Mouse (Mus musculus) stomach, embryonic 14.5 days (tissue): ENCODE data around the gene Gm11060. TPM values are rescaled to one million over a fixed set of nuclear protein-coding genes. Genes with fewer than 3 reads are reported as not detected.

Experiments
- ATAC-seq: fragments of 200-750 bp; cut with Nextera tagmentation; 2 replicates; pipeline ENCODE4 v1.8.0; 2017; ENCODE audit warnings: low read depth, moderate TSS enrichment; ENCODE audit not compliant: insufficient number of reproducible peaks, insufficient read depth, low FRiP score
- H3K27ac ChIP-seq: fragments of 300-500 bp; sonication (generic); 2 replicates; pipeline ENCODE4 v1.5.1; 2014; ENCODE audit warnings: mild to moderate bottlenecking, low read length, moderate library complexity, mixed read lengths
- H3K27me3 ChIP-seq: fragments of 300-500 bp; sonication (generic); 2 replicates; pipeline ENCODE4 v1.6.1; 2014; ENCODE audit warnings: low read length, control low read depth, mixed read lengths; ENCODE audit not compliant: control insufficient read depth, insufficient read depth
- H3K36me3 ChIP-seq: fragments of 300-500 bp; sonication (generic); 2 replicates; pipeline ENCODE4 v1.6.1; 2014; ENCODE audit warnings: mild to moderate bottlenecking, control low read depth, low read length, moderate library complexity, mixed read lengths; ENCODE audit not compliant: control insufficient read depth, insufficient read depth
- H3K4me1 ChIP-seq: fragments of 300-500 bp; sonication (generic); 2 replicates; pipeline ENCODE4 v1.6.1; 2014; ENCODE audit warnings: low read length, control low read depth, mixed read lengths; ENCODE audit not compliant: control insufficient read depth, insufficient read depth
- H3K4me2 ChIP-seq: fragments of 300-500 bp; sonication (generic); replicated peaks from 2 replicates; pipeline ENCODE4 v1.6.1; 2014; ENCODE audit warnings: low read depth, low read length, control low read depth
- H3K4me3 ChIP-seq: fragments of 300-500 bp; sonication (generic); 2 replicates; pipeline ENCODE4 v1.5.1; 2014; ENCODE audit warnings: low read depth, low read length, control low read depth
- H3K9ac ChIP-seq: fragments of 300-500 bp; sonication (generic); replicated peaks from 2 replicates; pipeline ENCODE4 v1.6.1; 2014; ENCODE audit warnings: low read depth, mild to moderate bottlenecking, control low read depth, low read length, moderate library complexity, mixed read lengths
- H3K9me3 ChIP-seq: fragments of 300-500 bp; sonication (generic); 2 replicates; pipeline ENCODE4 v1.6.1; 2016; ENCODE audit warnings: low read depth, low read length, control low read depth; ENCODE audit not compliant: control insufficient read depth
- WGBS: fragments of 180-500 bp; shearing (Covaris S2); extraction: QIAGEN DNeasy Blood & Tissue Kit; methylation state at CpG from one replicate; pipeline ENCODE4 v1.1.7; 2014; 5-methylcytosine and 5-hydroxymethylcytosine counted together
- polyA plus RNA-seq: library from polyadenylated mRNA; unstranded; fragments of >200 nt; fragmentation: Nextera tagmentation; extraction: Ambion mirVana; gene quantifications from 2 replicates; pipeline ENCODE4 v1.2.1, GENCODE M21; 2014

Gm11060 gene
- polyA plus RNA-seq, 1 experiment from 2014 or later: not detected

- WGBS: 63% methylated on average over 5 of the region's 5 CpGs
- no peak overlapping the region for H3K9ac ChIP-seq
- H3K4me3 ChIP-seq: no peak overlapping the region
- ATAC-seq: no peak
- H3K27ac ChIP-seq: no peak overlapping the region; the same call in 1 of the 2 replicates
- H3K27me3 ChIP-seq: no peaks in the 10 kb centered on the region
- no peaks in the 10 kb centered on the region for H3K36me3 ChIP-seq
- H3K4me1 ChIP-seq: peaks cover 20% of the 10 kb centered on the region
- H3K9me3 ChIP-seq: no peaks in the 10 kb centered on the region
- H3K4me2 ChIP-seq: no peak overlapping the region
Measured at GRCm38 (mm10) chr2:105090991-105091390, 827 bp upstream of the Gm11060 start.

GRCm38 (mm10) chr2:105097294-105097953 lies 5.6 kb downstream of the Gm11060 start:
- Histone ChIP-seq H3K27me3 (no peaks in the 10 kb centered on the region), H3K9ac (no peak overlapping the region), H3K9me3 (no peaks in the 10 kb centered on the region), H3K4me3 (no peak overlapping the region), H3K4me1 (no peaks in the 10 kb centered on the region), H3K4me2 (no peak overlapping the region), H3K36me3 (no peaks in the 10 kb centered on the region), H3K27ac (no peak overlapping the region)
- WGBS: 85% methylated on average over 22 of the region's 22 CpGs
- no peak for ATAC-seq

- Histone ChIP-seq H3K36me3 (no peaks in the 10 kb centered on the region), H3K9me3 (no peaks in the 10 kb centered on the region), H3K4me2 (no peak overlapping the region), H3K4me1 (no peaks in the 10 kb centered on the region), H3K4me3 (no peak overlapping the region), H3K27me3 (no peaks in the 10 kb centered on the region), H3K9ac (no peak overlapping the region), H3K27ac (no peak overlapping the region)
- no peak for ATAC-seq
- WGBS: 67% methylated on average over 7 of the region's 7 CpGs
Measured at GRCm38 (mm10) chr2:105099410-105099809, 7.6 kb downstream of the Gm11060 start.

GRCm38 (mm10) chr2:105100541-105100940 lies 8.7 kb downstream of the Gm11060 start:
- no peak for ATAC-seq
- Histone ChIP-seq H3K4me2 (no peak overlapping the region), H3K9ac (no peak overlapping the region), H3K36me3 (no peaks in the 10 kb centered on the region), H3K9me3 (no peaks in the 10 kb centered on the region), H3K27ac (no peak overlapping the region), H3K27me3 (no peaks in the 10 kb centered on the region), H3K4me3 (no peak overlapping the region), H3K4me1 (no peaks in the 10 kb centered on the region)
- WGBS: 50% methylated on average over 7 of the region's 7 CpGs

- Histone ChIP-seq H3K4me2 (no peak overlapping the region), H3K27me3 (no peaks in the 10 kb centered on the region; the same call in 1 of the 2 replicates), H3K9ac (no peak overlapping the region), H3K4me3 (no peak overlapping the region), H3K36me3 (no peaks in the 10 kb centered on the region), H3K27ac (no peak overlapping the region), H3K4me1 (no peaks in the 10 kb centered on the region), H3K9me3 (no peaks in the 10 kb centered on the region)
- ATAC-seq: peak; percentile 58; the same call in 1 of the 2 replicates
- 31% methylated on average over 6 of the region's 6 CpGs for WGBS
Measured at GRCm38 (mm10) chr2:105108703-105109158, 16.9 kb downstream of the Gm11060 start.

- H3K4me3 ChIP-seq: no peak overlapping the region
- no peaks in the 10 kb centered on the region for H3K4me1 ChIP-seq
- H3K27me3 ChIP-seq: no peaks in the 10 kb centered on the region; the same call in 1 of the 2 replicates
- WGBS: 40% methylated on average over 9 of the region's 9 CpGs
- no peak overlapping the region for H3K9ac ChIP-seq
- no peak for ATAC-seq
- no peaks in the 10 kb centered on the region for H3K9me3 ChIP-seq
- no peak overlapping the region for H3K27ac ChIP-seq
- no peak overlapping the region for H3K4me2 ChIP-seq
- H3K36me3 ChIP-seq: no peaks in the 10 kb centered on the region
Measured at GRCm38 (mm10) chr2:105114074-105114473, 22.3 kb downstream of the Gm11060 start.

- Histone ChIP-seq H3K9ac (no peak overlapping the region), H3K9me3 (no peaks in the 10 kb centered on the region), H3K36me3 (no peaks in the 10 kb centered on the region), H3K4me3 (no peak overlapping the region), H3K4me2 (no peak overlapping the region), H3K27me3 (peaks cover 17% of the 10 kb centered on the region), H3K4me1 (no peaks in the 10 kb centered on the region), H3K27ac (no peak overlapping the region)
- WGBS: 40% methylated on average over 8 of the region's 8 CpGs
- ATAC-seq: no peak
Measured at GRCm38 (mm10) chr2:105117669-105118068, 25.9 kb downstream of the Gm11060 start.

GRCm38 (mm10) chr2:105122216-105122615 lies 30.4 kb downstream of the Gm11060 start:
- no peaks in the 10 kb centered on the region for H3K9me3 ChIP-seq
- 11% methylated on average over 8 of the region's 8 CpGs for WGBS
- no peak overlapping the region for H3K9ac ChIP-seq
- ATAC-seq: no peak
- H3K4me2 ChIP-seq: no peak overlapping the region
- H3K27ac ChIP-seq: no peak overlapping the region
- H3K4me1 ChIP-seq: 0 out of 2 replicates have a peak, but pooled peaks cover 9% of the 10 kb centered on the region
- H3K4me3 ChIP-seq: no peak overlapping the region
- H3K27me3 ChIP-seq: peaks cover 58% of the 10 kb centered on the region
- H3K36me3 ChIP-seq: no peaks in the 10 kb centered on the region
